Mouse (Mus musculus): ENCODE data around the gene Cit. TPM values are rescaled to one million over a fixed set of nuclear protein-coding genes. Genes with fewer than 3 reads are reported as not detected.
A peak's percentile ranks its signal among the peaks of the same experiment; 100 is the strongest.

The Cit gene
- polyA plus RNA-seq, 1 experiment from 2014 or later: 30.4 TPM

DNA sequence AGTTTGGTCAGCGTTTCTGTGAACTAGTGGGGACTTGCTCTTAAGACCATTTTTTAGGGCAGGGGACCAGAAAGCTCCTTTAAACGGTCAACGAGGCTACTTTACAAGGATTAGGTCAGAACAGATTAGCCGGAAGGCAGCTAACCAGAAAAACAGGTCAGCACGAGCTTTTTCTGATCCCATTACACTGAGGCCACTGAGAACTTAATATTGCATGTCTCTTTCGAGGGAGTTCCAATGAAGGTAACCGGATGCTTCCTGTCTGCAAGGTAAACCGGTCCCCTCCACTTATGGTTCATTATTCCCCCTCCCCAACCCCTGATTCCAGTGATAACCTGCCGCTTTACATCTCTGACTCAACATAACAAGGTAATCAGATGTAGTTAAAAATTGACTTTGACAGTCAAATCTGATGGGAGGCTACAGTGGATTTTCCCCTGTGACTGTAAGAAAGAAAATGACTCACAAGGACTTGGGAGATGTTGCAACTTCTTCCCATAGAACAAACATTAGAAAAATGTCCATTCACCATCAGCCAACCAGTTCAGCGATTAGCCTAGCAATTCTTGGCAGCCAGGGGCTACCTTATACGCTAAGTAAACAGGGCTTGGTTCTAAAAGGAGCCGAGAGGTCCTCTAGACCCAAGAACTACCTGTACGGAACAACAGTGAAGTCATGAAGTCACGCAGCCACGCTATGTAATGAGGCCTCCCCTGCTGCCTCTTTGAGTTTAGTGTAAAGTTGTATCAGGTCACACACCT is 164.2 kb downstream of the Cit start:
- 45% methylated on average over 15 of the region's 15 CpGs for WGBS
- Histone ChIP-seq H3K4me1 (ENCODE audit: insufficient read depth, low read length) (peaks cover 16% of the 10 kb centered on the region), H3K36me3 (ENCODE audit: insufficient read depth, low read length) (peaks cover 19% of the 10 kb centered on the region), H3K27ac (ENCODE audit: low read length) (peak overlapping the region; percentile 91), H3K9me3 (ENCODE audit: low read length) (no peaks in the 10 kb centered on the region), H3K27me3 (ENCODE audit: insufficient read depth, low read length) (no peaks in the 10 kb centered on the region), H3K4me2 (replicated peaks; ENCODE audit: low read depth, low read length) (0 out of 2 replicates have a peak overlapping the region, but pooled peaks have one; percentile 5), H3K4me3 (ENCODE audit: low read length) (no peak overlapping the region), H3K9ac (replicated peaks; ENCODE audit: low read length) (no peak overlapping the region)
- peak; percentile 56; the same call in 1 of the 2 replicates for ATAC-seq (ENCODE audit: low FRiP score, low TSS enrichment)

DNA sequence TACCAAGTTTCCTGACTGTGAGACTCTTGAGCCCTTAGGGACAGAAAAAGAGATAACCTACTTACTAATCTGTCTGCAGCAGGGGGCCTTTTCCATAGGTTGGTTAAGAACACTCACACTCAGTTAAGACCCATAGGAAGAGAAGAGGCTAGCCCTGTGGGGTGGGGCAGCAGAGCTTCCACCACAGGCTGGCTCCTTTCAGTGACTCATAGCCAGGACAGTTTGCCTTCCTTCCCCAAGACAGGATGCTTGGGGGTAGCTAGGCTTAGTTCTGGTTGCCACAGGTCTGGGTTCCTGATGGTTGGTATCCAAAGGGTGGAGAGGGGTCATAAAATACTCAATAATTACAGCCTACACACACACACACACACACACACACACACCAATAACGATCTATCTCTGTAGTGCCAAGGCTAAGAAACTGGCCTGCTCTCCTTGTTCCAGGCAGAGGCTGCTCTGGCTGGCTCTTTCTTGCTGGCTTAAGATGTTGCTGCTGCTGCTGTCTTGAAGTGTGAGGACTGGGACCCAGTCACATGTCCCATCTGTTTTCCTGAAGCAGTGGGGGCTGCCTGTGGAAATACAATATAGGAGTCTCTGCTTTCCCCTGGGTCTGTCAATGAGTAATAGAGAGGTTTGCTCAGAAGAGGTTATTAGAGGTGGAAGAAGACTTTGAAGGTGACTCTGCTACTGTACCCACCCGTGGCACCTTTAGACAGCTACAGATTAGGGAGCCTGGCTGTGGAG is 165.0 kb downstream of the Cit start:
- peaks cover 27% of the 10 kb centered on the region for H3K36me3 ChIP-seq (ENCODE audit: insufficient read depth, low read length)
- no peaks in the 10 kb centered on the region for H3K27me3 ChIP-seq (ENCODE audit: insufficient read depth, low read length)
- peaks cover 16% of the 10 kb centered on the region for H3K4me1 ChIP-seq (ENCODE audit: insufficient read depth, low read length)
- no peaks in the 10 kb centered on the region for H3K9me3 ChIP-seq (ENCODE audit: low read length)
- H3K27ac ChIP-seq (ENCODE audit: low read length): peak overlapping the region; percentile 91
- no peak overlapping the region for H3K4me3 ChIP-seq (ENCODE audit: low read length)
- peak; percentile 74 for ATAC-seq (ENCODE audit: low FRiP score, low TSS enrichment)
- H3K9ac ChIP-seq (replicated peaks; ENCODE audit: low read length): no peak overlapping the region
- H3K4me2 ChIP-seq (replicated peaks; ENCODE audit: low read depth, low read length): 0 out of 2 replicates have a peak overlapping the region, but pooled peaks have one; percentile 5
- 31% methylated on average over 2 of the region's 2 CpGs for WGBS

DNA sequence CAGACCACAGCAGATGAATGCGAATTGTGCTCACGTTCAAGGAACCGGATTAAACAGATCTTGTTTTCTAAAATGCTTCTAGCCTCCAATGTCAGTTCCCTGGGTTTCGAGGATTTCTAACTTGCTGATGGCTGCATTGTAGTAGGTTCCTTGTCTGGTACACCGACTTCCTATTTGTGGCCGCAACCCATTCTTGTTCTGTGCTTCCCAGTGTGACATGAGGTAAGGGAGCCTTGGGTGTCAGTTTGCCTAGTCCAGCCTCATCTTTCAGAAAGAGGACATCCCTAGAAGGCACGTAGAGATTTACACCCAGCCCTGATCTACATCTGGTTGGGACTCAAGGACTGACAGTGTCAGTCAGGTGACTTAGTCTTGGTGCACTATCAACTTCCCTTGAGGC is 166.6 kb downstream of the Cit start:
- Histone ChIP-seq H3K4me2 (replicated peaks; ENCODE audit: low read depth, low read length) (no peak overlapping the region), H3K36me3 (ENCODE audit: insufficient read depth, low read length) (peaks cover 43% of the 10 kb centered on the region), H3K4me1 (ENCODE audit: insufficient read depth, low read length) (peaks cover 16% of the 10 kb centered on the region), H3K27ac (ENCODE audit: low read length) (no peak overlapping the region), H3K9me3 (ENCODE audit: low read length) (no peaks in the 10 kb centered on the region), H3K27me3 (ENCODE audit: insufficient read depth, low read length) (no peaks in the 10 kb centered on the region), H3K9ac (replicated peaks; ENCODE audit: low read length) (no peak overlapping the region), H3K4me3 (ENCODE audit: low read length) (no peak overlapping the region)
- no peak for ATAC-seq (ENCODE audit: low FRiP score, low TSS enrichment)
- WGBS: 89% methylated on average over 7 of the region's 7 CpGs

DNA sequence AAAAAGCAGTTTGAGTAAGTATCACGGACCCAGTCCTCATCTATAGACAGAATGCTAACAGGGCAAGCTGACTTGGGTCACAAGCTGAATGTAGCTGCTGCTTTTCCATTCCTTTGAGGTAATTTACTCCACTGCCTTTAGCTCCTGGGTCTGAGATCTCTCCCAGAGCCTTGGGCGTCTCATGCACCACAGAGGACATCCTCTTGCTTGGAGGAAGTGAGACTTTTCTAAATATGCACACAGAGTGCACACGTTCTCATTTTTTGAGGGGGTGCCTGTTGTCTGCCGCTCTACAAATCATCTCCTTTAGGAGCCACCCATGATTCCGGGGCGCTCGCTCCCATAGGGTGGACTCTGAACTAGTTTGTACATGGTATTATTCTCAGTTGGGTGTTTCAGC is 167.4 kb downstream of the Cit start:
- Histone ChIP-seq H3K4me2 (replicated peaks; ENCODE audit: low read depth, low read length) (no peak overlapping the region), H3K9me3 (ENCODE audit: low read length) (no peaks in the 10 kb centered on the region), H3K9ac (replicated peaks; ENCODE audit: low read length) (no peak overlapping the region), H3K27ac (ENCODE audit: low read length) (no peak overlapping the region), H3K27me3 (ENCODE audit: insufficient read depth, low read length) (no peaks in the 10 kb centered on the region), H3K4me3 (ENCODE audit: low read length) (no peak overlapping the region), H3K4me1 (ENCODE audit: insufficient read depth, low read length) (peaks cover 12% of the 10 kb centered on the region), H3K36me3 (ENCODE audit: insufficient read depth, low read length) (peaks cover 51% of the 10 kb centered on the region)
- 90% methylated on average over 7 of the region's 7 CpGs for WGBS
- no peak for ATAC-seq (ENCODE audit: low FRiP score, low TSS enrichment)

DNA sequence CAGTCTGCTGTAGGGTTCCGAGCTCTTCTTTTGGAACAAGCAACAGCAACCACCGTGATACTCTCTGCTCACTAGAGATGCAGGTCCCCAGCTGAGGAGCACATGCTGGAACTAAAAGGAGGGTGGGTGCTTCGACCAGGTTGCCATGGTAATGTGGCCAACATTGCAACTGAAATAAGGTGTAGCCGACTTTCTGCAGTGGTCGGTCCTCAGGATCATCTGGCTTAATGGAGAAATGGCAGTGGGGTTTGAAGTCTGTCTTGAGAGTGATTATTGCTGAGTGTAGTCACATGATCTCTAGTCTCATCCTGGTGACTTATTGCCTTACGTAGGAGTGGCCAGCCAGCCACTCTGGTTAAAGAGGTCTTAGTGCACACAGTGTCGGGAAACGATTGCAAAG is 168.7 kb downstream of the Cit start:
- Histone ChIP-seq H3K36me3 (ENCODE audit: insufficient read depth, low read length) (peaks cover 65% of the 10 kb centered on the region), H3K9ac (replicated peaks; ENCODE audit: low read length) (no peak overlapping the region), H3K27me3 (ENCODE audit: insufficient read depth, low read length) (no peaks in the 10 kb centered on the region), H3K4me1 (ENCODE audit: insufficient read depth, low read length) (peaks cover 18% of the 10 kb centered on the region), H3K9me3 (ENCODE audit: low read length) (no peaks in the 10 kb centered on the region), H3K4me3 (ENCODE audit: low read length) (no peak overlapping the region), H3K27ac (ENCODE audit: low read length) (no peak overlapping the region), H3K4me2 (replicated peaks; ENCODE audit: low read depth, low read length) (no peak overlapping the region)
- 71% methylated on average over 8 of the region's 8 CpGs for WGBS
- no peak for ATAC-seq (ENCODE audit: low FRiP score, low TSS enrichment)

DNA sequence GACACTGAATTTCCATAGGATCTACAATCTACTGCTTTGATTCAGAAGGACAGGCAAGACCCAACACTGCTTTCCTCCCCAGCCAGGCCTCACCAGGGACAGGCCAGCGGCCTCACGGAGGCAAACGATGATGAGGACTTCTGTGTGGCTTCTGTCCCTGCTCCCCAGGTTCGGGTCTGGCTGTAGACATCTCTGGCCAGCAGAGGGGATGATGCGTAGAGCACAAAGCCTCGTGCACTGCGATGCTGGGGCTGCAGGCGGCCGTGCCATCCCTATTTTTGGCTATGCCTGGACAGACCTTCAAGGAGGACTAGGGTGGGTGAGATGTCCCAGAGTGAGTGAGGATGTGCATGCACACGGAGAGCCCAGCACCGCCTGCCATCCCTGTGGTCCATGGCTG is 169.2 kb downstream of the Cit start:
- H3K4me2 ChIP-seq (replicated peaks; ENCODE audit: low read depth, low read length): no peak overlapping the region
- H3K27me3 ChIP-seq (ENCODE audit: insufficient read depth, low read length): no peaks in the 10 kb centered on the region
- H3K9ac ChIP-seq (replicated peaks; ENCODE audit: low read length): no peak overlapping the region
- WGBS: 89% methylated on average over 11 of the region's 11 CpGs
- H3K4me3 ChIP-seq (ENCODE audit: low read length): no peak overlapping the region
- no peak for ATAC-seq (ENCODE audit: low FRiP score, low TSS enrichment)
- peaks cover 69% of the 10 kb centered on the region for H3K36me3 ChIP-seq (ENCODE audit: insufficient read depth, low read length)
- no peaks in the 10 kb centered on the region for H3K9me3 ChIP-seq (ENCODE audit: low read length)
- H3K4me1 ChIP-seq (ENCODE audit: insufficient read depth, low read length): peaks cover 22% of the 10 kb centered on the region
- no peak overlapping the region for H3K27ac ChIP-seq (ENCODE audit: low read length)

DNA sequence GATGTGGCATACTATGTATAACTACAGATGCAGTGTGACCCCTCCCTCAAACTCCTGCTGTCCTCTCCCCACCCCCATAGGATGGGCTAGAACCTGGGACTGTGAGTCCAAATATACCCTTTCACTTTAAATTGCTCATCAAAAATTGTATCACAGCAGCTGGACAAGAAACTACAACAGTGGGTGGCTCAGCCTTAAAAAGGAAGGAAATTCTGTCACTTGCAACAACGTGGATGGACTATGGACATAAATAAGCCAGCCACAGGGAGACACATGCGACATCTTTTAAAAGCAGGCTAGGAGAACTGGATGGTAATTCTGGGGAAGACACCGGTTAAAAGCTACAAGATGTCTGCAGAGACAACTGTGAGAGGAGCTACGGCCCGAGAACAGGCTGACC is 171.5 kb downstream of the Cit start:
- H3K9me3 ChIP-seq (ENCODE audit: low read length): no peaks in the 10 kb centered on the region
- WGBS: 90% methylated on average over 5 of the region's 5 CpGs
- H3K4me2 ChIP-seq (replicated peaks; ENCODE audit: low read depth, low read length): no peak overlapping the region
- peaks cover 92% of the 10 kb centered on the region for H3K36me3 ChIP-seq (ENCODE audit: insufficient read depth, low read length)
- no peaks in the 10 kb centered on the region for H3K27me3 ChIP-seq (ENCODE audit: insufficient read depth, low read length)
- no peak overlapping the region for H3K9ac ChIP-seq (replicated peaks; ENCODE audit: low read length)
- no peak overlapping the region for H3K4me3 ChIP-seq (ENCODE audit: low read length)
- H3K4me1 ChIP-seq (ENCODE audit: insufficient read depth, low read length): peaks cover 21% of the 10 kb centered on the region
- ATAC-seq (ENCODE audit: low FRiP score, low TSS enrichment): no peak
- no peak overlapping the region for H3K27ac ChIP-seq (ENCODE audit: low read length)

DNA sequence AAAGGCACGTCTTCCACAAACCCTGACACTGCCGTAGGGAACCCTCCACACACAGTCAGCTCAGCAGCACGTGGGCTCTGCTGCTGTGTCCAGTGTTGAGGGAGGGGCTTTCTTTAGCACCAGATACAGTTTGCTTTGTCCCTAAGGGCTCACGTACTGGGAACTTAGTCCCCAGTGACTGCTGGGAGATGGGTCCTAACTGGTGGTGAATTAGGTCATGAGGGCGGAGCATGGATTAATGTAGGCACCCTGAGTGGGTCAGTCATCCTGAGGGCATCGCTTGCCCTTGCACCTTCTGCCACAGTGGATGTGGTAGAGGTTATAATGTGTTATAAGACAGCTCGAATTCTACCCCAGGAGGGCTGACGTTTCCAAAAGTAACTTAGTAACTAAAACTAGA is 172.3 kb downstream of the Cit start:
- Histone ChIP-seq H3K9ac (replicated peaks; ENCODE audit: low read length) (no peak overlapping the region), H3K4me1 (ENCODE audit: insufficient read depth, low read length) (peaks cover 26% of the 10 kb centered on the region), H3K36me3 (ENCODE audit: insufficient read depth, low read length) (peaks cover 94% of the 10 kb centered on the region), H3K9me3 (ENCODE audit: low read length) (no peaks in the 10 kb centered on the region), H3K27ac (ENCODE audit: low read length) (no peak overlapping the region), H3K4me2 (replicated peaks; ENCODE audit: low read depth, low read length) (no peak overlapping the region), H3K27me3 (ENCODE audit: insufficient read depth, low read length) (no peaks in the 10 kb centered on the region), H3K4me3 (ENCODE audit: low read length) (no peak overlapping the region)
- 93% methylated on average over 8 of the region's 8 CpGs for WGBS
- ATAC-seq (ENCODE audit: low FRiP score, low TSS enrichment): no peak

DNA sequence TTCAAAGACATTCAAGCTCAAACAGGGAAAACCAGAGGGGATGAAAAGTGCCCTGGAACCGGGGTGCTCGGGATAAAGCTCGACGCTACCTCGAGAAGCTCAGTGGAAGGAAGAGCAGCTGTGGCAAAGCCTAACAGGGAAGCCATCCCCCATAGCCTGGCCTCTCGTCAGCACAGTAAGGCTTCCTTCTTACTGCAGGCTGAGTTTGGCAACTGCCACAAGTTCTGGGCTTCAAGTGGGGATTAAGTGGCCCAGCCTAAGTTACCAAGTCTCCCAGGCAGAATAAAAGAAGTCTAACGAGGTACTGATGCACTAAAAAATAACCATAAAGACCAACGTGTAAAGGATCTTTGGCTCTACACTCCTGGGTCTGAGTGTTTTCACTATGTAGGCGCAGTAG is 173.1 kb downstream of the Cit start:
- 88% methylated on average over 9 of the region's 9 CpGs for WGBS
- H3K9me3 ChIP-seq (ENCODE audit: low read length): no peaks in the 10 kb centered on the region
- 0 out of 2 replicates have a peak overlapping the region, but pooled peaks have one; percentile 13 for H3K27ac ChIP-seq (ENCODE audit: low read length)

DNA sequence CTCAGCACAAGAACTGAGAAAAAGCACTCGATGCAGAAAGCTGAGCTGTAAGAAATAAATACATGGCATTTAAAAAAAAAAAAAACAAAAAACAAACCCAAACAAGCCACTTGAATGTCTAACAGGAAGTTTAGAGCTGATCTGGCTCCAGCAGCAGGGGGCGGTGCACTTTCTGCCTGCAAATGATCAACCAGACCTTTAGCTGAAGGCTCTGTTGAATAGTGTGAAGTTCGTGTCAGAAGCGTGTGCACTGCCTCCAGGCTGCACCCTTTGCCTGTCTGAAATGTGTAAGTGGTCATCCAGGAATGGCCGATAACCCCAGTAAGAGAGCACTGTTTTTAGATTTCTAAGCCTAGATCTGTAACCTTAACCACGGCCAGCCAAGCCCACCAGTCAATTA is 173.7 kb downstream of the Cit start:
- H3K9me3 ChIP-seq (ENCODE audit: low read length): no peaks in the 10 kb centered on the region
- H3K27me3 ChIP-seq (ENCODE audit: insufficient read depth, low read length): no peaks in the 10 kb centered on the region
- H3K36me3 ChIP-seq (ENCODE audit: insufficient read depth, low read length): peaks cover 80% of the 10 kb centered on the region
- peak overlapping the region; percentile 25 for H3K27ac ChIP-seq (ENCODE audit: low read length)
- no peak for ATAC-seq (ENCODE audit: low FRiP score, low TSS enrichment)
- peaks cover 36% of the 10 kb centered on the region for H3K4me1 ChIP-seq (ENCODE audit: insufficient read depth, low read length)
- WGBS: 59% methylated on average over 6 of the region's 6 CpGs
- no peak overlapping the region for H3K4me3 ChIP-seq (ENCODE audit: low read length)
- H3K9ac ChIP-seq (replicated peaks; ENCODE audit: low read length): 0 out of 2 replicates have a peak overlapping the region, but pooled peaks have one; percentile 2
- no peak overlapping the region for H3K4me2 ChIP-seq (replicated peaks; ENCODE audit: low read depth, low read length)

More for the DNA sequence above, 173.1 kb downstream of the Cit start:
- peaks cover 86% of the 10 kb centered on the region for H3K36me3 ChIP-seq (ENCODE audit: insufficient read depth, low read length)
- ATAC-seq (ENCODE audit: low FRiP score, low TSS enrichment): no peak
- H3K4me1 ChIP-seq (ENCODE audit: insufficient read depth, low read length): peaks cover 34% of the 10 kb centered on the region
- H3K27me3 ChIP-seq (ENCODE audit: insufficient read depth, low read length): no peaks in the 10 kb centered on the region
- H3K4me2 ChIP-seq (replicated peaks; ENCODE audit: low read depth, low read length): no peak overlapping the region
- no peak overlapping the region for H3K9ac ChIP-seq (replicated peaks; ENCODE audit: low read length)
- no peak overlapping the region for H3K4me3 ChIP-seq (ENCODE audit: low read length)
